Mouse (Mus musculus) skeletal muscle tissue, postnatal 0 days (tissue): Measurements from ENCODE around the gene Tuba1b. TPM values are rescaled to one million over a fixed set of nuclear protein-coding genes. Genes with fewer than 3 reads are reported as not detected.

Experiments used
- polyA plus RNA-seq: library from polyadenylated mRNA; unstranded; fragments of >200 nt; fragmentation: Nextera tagmentation; extraction: Ambion mirVana; gene quantifications from 2 replicates; pipeline ENCODE4 v1.2.1, GENCODE M21; 2015

Gene Tuba1b
- 399 and 497 TPM in 2 replicates for polyA plus RNA-seq

DNA sequence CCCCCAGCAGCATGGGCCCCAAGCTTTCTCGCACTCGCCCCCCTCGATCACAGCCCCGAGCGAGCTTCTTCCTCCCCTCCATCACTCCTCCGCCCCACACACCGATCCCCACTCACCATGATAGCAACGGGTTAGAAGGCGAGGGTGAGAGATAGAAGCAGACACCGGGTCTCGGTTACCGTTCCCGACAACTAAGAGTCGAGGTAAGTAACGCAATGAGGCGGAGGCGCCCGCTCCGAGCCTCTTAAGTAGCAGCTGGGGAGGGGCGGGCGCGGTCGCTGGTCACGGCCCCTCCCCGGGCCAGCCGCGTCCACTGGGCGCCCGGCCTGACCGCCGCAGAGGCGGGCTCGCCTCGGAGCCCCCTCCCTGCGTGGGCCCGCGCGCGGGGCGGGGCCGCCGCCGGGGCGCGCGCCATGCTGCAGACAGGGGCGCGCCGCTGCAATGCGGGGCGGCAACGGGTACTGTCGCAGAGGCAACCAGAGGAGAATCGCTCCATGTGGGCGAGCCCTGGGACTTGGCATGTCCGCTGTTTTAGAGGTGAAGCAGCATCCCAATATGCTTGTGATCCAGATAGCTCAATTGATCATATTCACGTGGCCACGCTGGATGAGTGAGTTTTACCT, at the start of gene Tuba1b:
Gene Tuba1b, minus strand, starts transcription at position 349 of the 623 bp plus-strand sequence.

DNA sequence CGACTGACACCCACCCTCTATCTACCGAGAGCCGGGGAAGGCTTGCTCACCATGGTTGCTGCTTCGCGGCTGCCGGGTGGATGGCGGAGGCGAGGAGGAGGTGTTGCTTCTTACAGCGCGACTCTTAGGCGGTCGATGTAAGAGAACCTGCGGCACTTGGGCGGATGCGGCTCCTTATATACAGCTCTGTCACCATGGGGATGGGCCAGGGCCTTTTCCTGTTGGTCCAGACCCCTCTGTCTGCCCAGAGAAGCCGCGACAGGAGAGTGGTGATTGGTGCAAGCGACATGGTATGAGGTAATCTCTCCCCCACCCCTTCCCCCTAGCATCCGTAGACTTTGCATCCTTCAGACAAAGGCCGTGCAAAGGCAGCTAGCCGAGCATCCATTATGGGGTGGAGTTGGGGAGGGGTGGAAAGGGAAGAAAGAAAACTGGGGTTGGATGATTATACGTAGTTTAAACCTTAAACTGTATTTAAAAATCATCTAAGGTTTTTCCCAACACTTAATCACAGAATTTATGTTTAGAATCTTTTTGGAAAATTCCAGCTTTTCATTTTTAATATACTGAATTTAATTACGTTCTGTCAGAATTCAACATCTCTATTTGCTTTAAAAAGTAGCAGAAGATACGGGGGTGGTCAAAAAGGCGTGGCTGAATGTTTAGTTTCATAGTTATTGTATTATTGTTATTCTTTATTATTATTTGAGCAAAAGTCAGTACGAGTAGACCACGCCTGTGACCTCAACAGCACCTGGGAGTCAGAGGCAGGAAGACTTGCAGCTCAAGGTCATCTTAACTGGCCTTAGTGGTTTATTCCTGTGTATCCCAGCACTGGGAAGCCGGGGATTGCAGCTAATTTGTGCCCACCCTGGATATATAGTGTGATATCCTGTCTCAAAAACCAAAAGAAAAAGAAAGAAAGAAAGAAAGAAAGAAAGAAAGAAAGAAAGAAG, 19.3 kb upstream of the Tuba1b start, which contains the start of the genes Gm49450 and Tuba1a:
Gene Gm49450, minus strand, starts transcription at position 151 of the 956 bp plus-strand sequence.
Gene Tuba1a, minus strand, starts transcription at position 303 of the 956 bp plus-strand sequence.

DNA sequence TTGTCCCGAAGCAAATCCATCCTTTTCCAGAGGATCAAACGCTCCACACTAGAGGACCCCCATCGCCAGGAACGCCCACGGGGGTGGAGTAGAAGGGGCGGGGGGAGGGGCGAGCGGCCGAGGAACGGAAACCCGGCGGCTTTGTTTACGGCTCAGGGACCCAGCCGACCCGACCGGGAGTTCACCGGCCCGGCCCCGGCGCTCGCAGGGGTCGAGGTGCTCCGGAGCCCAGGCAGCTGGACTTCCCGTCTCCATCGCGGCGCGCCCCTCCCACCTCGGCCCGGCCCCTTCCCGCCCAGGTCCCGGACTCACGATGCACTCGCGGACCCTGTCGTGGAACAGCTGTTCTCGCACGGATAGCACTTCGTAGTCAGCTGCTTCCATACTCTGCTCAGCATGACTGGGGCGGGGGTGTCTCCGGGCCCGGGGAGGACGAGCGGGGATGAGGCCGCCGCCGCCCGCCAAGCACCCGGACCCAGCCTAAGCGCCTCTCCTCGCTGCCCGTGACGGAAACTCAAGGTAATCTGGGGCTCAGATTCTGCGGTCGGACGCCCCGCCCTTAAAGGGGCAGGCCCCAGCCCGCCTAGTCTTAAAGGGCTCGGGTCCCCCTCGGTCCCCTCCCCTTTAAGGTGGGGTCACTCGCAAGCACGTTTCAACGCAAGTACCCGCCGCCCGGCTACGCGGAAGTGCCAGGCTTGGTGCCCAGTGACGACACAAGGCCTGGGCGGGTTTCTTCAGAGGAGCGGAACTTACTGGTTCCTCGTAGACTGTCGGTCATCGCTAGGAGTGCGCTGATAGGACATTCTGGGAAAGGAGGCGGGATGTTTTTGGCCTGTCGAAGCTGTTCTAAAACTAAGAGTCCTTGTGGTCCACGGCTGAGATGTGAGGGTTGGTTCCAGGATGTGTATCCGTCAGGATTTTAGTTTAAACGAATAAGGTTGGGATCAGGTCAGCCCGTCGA, 16.5 kb downstream of the Tuba1b start, which contains the start of gene Lmbr1l:
Gene Lmbr1l, minus strand, starts transcription at position 694 of the 961 bp plus-strand sequence.

DNA sequence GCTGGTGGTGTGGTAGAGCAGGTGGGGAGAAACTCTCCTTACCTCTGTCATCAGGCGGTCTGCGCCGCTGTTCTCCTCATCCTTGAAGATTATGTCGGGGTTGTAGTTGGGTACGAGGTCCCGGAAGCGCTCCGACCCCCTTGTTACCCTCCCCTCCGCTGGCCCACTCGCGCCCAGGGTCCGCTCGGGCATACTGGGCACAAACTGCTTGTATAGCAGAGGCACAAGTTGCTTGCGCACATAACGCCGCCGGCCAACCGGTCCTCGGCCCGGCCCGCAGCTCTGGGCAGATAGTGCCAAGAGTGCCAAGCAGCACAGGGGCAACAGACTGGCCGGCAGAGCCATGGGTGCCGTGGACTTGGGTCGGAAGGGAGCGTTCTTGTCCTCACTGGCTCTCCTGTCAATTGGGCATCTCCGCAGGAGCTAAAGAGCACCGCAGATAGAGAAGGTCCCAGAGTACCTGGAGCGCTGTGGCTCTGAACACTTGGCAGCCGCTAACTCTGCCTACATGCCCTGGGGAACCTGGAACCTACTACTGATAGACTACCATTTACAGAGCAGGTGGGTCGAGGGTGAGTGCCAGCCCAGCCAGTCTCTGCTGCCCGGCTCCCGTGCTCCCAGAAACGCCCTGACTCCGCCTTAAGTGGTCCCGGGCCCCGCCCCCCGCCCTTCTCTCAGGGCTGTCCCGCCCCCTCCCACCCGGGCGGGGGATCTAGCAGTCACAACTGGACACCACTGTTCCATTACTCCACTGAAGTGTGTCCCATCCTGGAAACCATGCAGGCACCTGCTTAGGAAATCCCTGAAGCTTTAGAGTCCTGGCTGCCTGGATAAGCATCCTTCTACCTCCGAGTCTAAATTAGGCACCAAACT, 36.2 kb downstream of the Tuba1b start, which contains the start of gene Dhh:
Gene Dhh, minus strand, starts transcription at position 613 of the 873 bp plus-strand sequence.

DNA sequence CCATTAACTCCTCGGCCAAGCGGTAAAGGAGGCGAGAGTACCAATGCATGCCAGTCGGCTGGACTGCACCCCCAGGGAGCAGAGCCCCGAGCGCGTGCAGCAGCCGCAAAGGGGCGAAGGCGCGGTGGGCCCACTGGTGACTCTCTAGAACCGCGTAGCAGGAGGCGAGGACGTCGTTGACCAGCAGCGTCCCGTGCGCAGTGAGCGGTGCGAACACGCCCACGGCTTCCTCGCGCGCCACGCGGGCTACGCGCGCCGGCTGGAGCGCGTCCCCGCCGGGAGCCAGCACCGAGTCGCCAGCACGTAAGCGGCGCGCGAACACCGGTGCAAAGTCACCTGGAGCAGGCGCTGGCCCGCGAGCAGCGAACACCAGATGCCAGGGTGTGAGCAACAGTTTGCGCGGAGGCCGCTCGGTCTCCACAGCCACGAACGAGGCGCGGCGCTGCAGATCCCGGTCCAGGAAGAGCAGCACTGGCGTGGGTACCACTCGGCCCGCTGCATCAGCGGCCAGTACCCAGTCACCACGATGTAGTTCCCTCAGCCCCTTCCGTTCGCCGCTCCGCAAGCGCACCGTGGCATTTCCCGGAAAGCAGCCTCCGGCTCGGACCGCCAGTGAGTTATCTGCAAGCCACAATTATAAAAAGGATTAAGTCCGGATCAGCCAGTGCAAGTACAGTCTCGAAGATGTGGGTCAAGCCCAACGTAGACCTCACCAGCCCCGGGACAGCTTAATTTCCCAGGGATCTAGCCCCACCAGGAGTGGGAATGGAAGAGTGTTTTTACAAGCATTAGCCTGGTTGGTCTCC, 40.2 kb downstream of the Tuba1b start, which contains the start of gene Rhebl1:
Gene Rhebl1, minus strand, starts transcription at position 601 of the 806 bp plus-strand sequence.

Other genes with a start within 250 kb of the Tuba1b start
- 0.09 TPM in 2 replicates for gene Ccdc65, start 226.4 kb downstream of the Tuba1b start, polyA plus RNA-seq
- 25.1 and 47.1 TPM in 2 replicates for gene Fkbp11, start 206.4 kb downstream of the Tuba1b start, polyA plus RNA-seq
- 11.0 and 13.7 TPM in 2 replicates for gene Arf3, start 171.4 kb downstream of the Tuba1b start, polyA plus RNA-seq
- gene Wnt10b, start 156.4 kb downstream of the Tuba1b start, polyA plus RNA-seq, result 0.28 and 0.37 TPM in 2 replicates
- 0.09 and 0.13 TPM in 2 replicates for gene Wnt1, start 144.7 kb downstream of the Tuba1b start, polyA plus RNA-seq
- not detected in 2 replicates for gene Ddn, start 125.1 kb downstream of the Tuba1b start, polyA plus RNA-seq
- 45.5 and 53.7 TPM in 2 replicates for gene Prkag1, start 103.0 kb downstream of the Tuba1b start, polyA plus RNA-seq
- gene Kmt2d, start 63.4 kb downstream of the Tuba1b start, polyA plus RNA-seq, result 6.1 and 6.8 TPM in 2 replicates
- gene Rhebl1, start 40.0 kb downstream of the Tuba1b start, polyA plus RNA-seq, result 4.3 and 6.7 TPM in 2 replicates
- gene Dhh, start 36.0 kb downstream of the Tuba1b start, polyA plus RNA-seq, result 4.0 and 4.3 TPM in 2 replicates
- 8.9 and 9.5 TPM in 2 replicates for gene Lmbr1l, start 16.3 kb downstream of the Tuba1b start, polyA plus RNA-seq
- gene Gm49450, start 19.0 kb upstream of the Tuba1b start, polyA plus RNA-seq, result not detected in 2 replicates
- gene Tuba1a, start 19.1 kb upstream of the Tuba1b start, polyA plus RNA-seq, result 467 and 630 TPM in 2 replicates
- gene Tuba1c, start 95.3 kb upstream of the Tuba1b start, polyA plus RNA-seq, result 32.2 and 35.7 TPM in 2 replicates
- gene Prph, start 120.6 kb upstream of the Tuba1b start, polyA plus RNA-seq, result 0.68 and 1.4 TPM in 2 replicates
- gene Troap, start 140.0 kb upstream of the Tuba1b start, polyA plus RNA-seq, result 5.8 and 7.8 TPM in 2 replicates
- gene C1ql4, start 153.3 kb upstream of the Tuba1b start, polyA plus RNA-seq, result not detected in 2 replicates
- 0.11 TPM in 1 of 2 replicates, not detected in the other for gene Dnajc22, start 158.6 kb upstream of the Tuba1b start, polyA plus RNA-seq
- gene Spats2, start 191.4 kb upstream of the Tuba1b start, polyA plus RNA-seq, result 12.8 and 14.5 TPM in 2 replicates